Mouse (Mus musculus): Measurements from ENCODE around the gene Epb41l3.

GRCm38 (mm10) chr17:69054029-69054428, 21.5 kb upstream of the Epb41l3 start:
- TF ChIP-seq CTCF (IDR thresholded peaks at IDR 0.05; ENCODE audit: extremely low read depth, insufficient read depth, insufficient read length, insufficient replicate concordance) (no peak), POLR2A (IDR thresholded peaks at IDR 0.05; ENCODE audit: low read depth, low read length) (no peak)
